Mouse (Mus musculus) T-cell, adult 2 months (primary cell): ENCODE data around the gene Cux1.
"Not testable (repeated sequence)": the region's sequence is repeated elsewhere in the genome, so short reads cannot be mapped to it uniquely, and the experiment has no call there.

Source experiments
- DNase-seq: peaks from one replicate; pipeline ENCODE4 v3.0.0; 2022; ENCODE audit warnings: low spot score

The Cux1 gene

GRCm38 (mm10) chr5:136243851-136244761, 323.2 kb downstream of the Cux1 start:
- DNase-seq: no peak

- no peak for DNase-seq
Measured at GRCm38 (mm10) chr5:136241161-136241560, 326.1 kb downstream of the Cux1 start.

GRCm38 (mm10) chr5:136240381-136240780, 326.9 kb downstream of the Cux1 start:
- DNase-seq: no peak

- no peak for DNase-seq
Measured at GRCm38 (mm10) chr5:136237607-136238006, 329.7 kb downstream of the Cux1 start.

GRCm38 (mm10) chr5:136236611-136237010, 330.7 kb downstream of the Cux1 start:
- no peak for DNase-seq

GRCm38 (mm10) chr5:136230348-136231035, 336.8 kb downstream of the Cux1 start:
- DNase-seq: no peak

- no peak for DNase-seq
Measured at GRCm38 (mm10) chr5:136226246-136226876, 340.9 kb downstream of the Cux1 start.

- DNase-seq: no peak
Measured at GRCm38 (mm10) chr5:136218585-136218984, 348.7 kb downstream of the Cux1 start.

GRCm38 (mm10) chr5:136217932-136218381, 349.3 kb downstream of the Cux1 start:
- DNase-seq: no peak

GRCm38 (mm10) chr5:136217004-136217665, 350.2 kb downstream of the Cux1 start:
- no peak for DNase-seq

- no peak for DNase-seq
Measured at GRCm38 (mm10) chr5:136215958-136216357, 351.3 kb downstream of the Cux1 start.

GRCm38 (mm10) chr5:136215211-136215610, 352.1 kb downstream of the Cux1 start:
- no peak for DNase-seq

- no peak for DNase-seq
Measured at GRCm38 (mm10) chr5:136213716-136214115, 353.6 kb downstream of the Cux1 start.

GRCm38 (mm10) chr5:136212716-136213115, 354.6 kb downstream of the Cux1 start:
- DNase-seq: no peak

- not testable (repeated sequence) for DNase-seq
Measured at GRCm38 (mm10) chr5:136211341-136212102, 355.8 kb downstream of the Cux1 start.

- DNase-seq: no peak
Measured at GRCm38 (mm10) chr5:136210549-136210948, 356.7 kb downstream of the Cux1 start.

- DNase-seq: peak; percentile 31
Measured at GRCm38 (mm10) chr5:136201832-136202231, 365.5 kb downstream of the Cux1 start.

- DNase-seq: no peak
Measured at GRCm38 (mm10) chr5:136199526-136199925, 367.8 kb downstream of the Cux1 start.

GRCm38 (mm10) chr5:136198474-136199391, 368.6 kb downstream of the Cux1 start, which contains the start of gene Prkrip1:
Gene Prkrip1 (minus strand): TSS chr5:136198963.
- DNase-seq: peak; percentile 96
